Mouse (Mus musculus): ENCODE data around the gene Cadm1. TPM values are rescaled to one million over a fixed set of nuclear protein-coding genes. Genes with fewer than 3 reads are reported as not detected.

The Cadm1 gene
- polyA plus RNA-seq, 1 experiment from 2014 or later, result 206 TPM

DNA sequence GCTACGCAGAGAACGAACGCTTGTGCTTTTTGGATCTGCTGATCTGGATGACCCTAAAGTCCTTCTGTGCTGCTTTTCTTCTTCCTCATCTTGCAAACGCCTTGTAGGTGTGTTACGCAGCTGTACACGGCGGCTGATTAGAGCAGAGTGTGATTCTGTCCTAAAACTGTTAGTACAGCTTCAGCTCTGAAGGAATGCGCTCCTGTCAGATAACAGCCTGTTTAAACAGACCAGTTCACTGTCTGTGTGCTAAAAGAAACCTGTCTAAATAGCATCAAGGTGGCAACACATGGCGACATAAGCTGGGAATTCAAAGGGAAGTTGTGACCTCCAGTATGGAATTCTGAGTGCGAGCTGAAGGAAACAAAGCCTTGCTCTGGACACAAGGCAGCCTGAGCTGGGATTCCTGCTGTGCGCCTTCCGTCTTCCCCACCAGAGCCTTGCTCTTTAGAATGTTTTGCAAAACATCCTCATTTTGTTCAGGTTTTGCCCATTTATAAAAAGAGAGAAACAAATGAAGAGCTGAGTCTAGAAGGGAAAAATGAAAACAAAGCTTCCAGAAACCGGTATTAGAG is 273.6 kb downstream of the Cadm1 start:
- 26% methylated on average over 13 of the region's 13 CpGs for WGBS
- H3K9me3 ChIP-seq (replicated peaks; ENCODE audit: control insufficient read depth, low read length), result no peaks in the 10 kb centered on the region
- DNase-seq (ENCODE audit: low spot score), result peak; percentile 17

DNA sequence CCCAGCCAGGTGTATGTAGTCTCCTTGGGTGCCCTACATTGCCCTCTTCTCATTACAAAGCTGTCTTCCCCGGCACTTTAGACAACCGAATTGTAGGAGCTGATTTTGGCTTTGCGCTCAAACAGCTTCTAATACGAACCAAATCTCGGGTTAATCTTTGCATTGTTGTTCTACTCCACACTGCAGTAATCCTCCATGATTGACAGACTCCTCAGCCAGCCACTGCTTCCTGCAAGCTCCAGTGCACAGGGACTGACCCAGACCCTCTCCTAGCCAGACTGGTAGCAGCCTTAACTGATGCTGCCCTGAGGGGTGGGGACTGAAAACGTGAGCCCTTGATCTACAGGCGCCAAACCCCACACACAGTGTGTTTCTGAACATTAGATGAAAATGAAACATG is 275.7 kb downstream of the Cadm1 start:
- WGBS, result 17% methylated on average over 7 of the region's 7 CpGs
- Histone ChIP-seq H3K27ac (ENCODE audit: low read depth, low read length) (no peak overlapping the region), H3K4me2 (ENCODE audit: low read length) (no peak overlapping the region), H3K9ac (ENCODE audit: low read length) (no peak overlapping the region), H3K4me3 (ENCODE audit: low read depth, low read length) (no peak overlapping the region), H3K9me3 (replicated peaks; ENCODE audit: control insufficient read depth, low read length) (no peaks in the 10 kb centered on the region), H3K36me3 (ENCODE audit: control insufficient read depth, insufficient read depth, low read length) (no peaks in the 10 kb centered on the region), H3K27me3 (replicated peaks; ENCODE audit: control insufficient read depth, insufficient read depth, low read length) (0 out of 2 replicates have a peak, but pooled peaks cover 2% of the 10 kb centered on the region), H3K4me1 (ENCODE audit: control insufficient read depth, insufficient read depth, low read length) (peaks cover 6% of the 10 kb centered on the region; the same call in 1 of the 2 replicates)
- DNase-seq (ENCODE audit: low spot score), result no peak
- ATAC-seq, result no peak

More for the DNA sequence above, 273.6 kb downstream of the Cadm1 start:
- no peak overlapping the region for H3K27ac ChIP-seq (ENCODE audit: low read depth, low read length)
- no peak overlapping the region for H3K9ac ChIP-seq (ENCODE audit: low read length)
- H3K27me3 ChIP-seq (replicated peaks; ENCODE audit: control insufficient read depth, insufficient read depth, low read length), result 0 out of 2 replicates have a peak, but pooled peaks cover 2% of the 10 kb centered on the region
- peaks cover 6% of the 10 kb centered on the region; the same call in 1 of the 2 replicates for H3K4me1 ChIP-seq (ENCODE audit: control insufficient read depth, insufficient read depth, low read length)
- no peak overlapping the region for H3K4me2 ChIP-seq (ENCODE audit: low read length)
- no peak for ATAC-seq
- peaks cover 15% of the 10 kb centered on the region for H3K36me3 ChIP-seq (ENCODE audit: control insufficient read depth, insufficient read depth, low read length)
- H3K4me3 ChIP-seq (ENCODE audit: low read depth, low read length), result no peak overlapping the region

DNA sequence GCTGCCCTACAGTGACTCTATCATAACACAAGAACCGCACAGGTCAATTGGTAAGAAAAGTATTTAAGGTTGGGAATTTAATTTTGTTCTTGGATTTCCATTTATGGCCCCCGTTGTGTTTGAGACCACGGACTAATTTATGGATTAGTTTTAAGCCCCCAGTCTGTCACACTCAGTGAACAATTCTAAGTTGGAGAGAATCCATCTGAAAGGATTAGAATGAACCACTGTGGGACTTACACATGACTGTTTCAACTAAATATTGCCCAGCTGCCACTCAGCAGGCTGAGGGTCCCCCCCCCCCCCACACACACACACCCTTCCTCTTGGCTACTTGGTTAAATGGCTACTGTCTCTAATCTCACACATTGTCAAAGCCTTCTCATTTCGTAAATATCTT is 295.7 kb downstream of the Cadm1 start:
- Histone ChIP-seq H3K27me3 (replicated peaks; ENCODE audit: control insufficient read depth, insufficient read depth, low read length) (no peaks in the 10 kb centered on the region), H3K36me3 (ENCODE audit: control insufficient read depth, insufficient read depth, low read length) (0 out of 2 replicates have a peak, but pooled peaks cover 1% of the 10 kb centered on the region), H3K9me3 (replicated peaks; ENCODE audit: control insufficient read depth, low read length) (no peaks in the 10 kb centered on the region), H3K4me2 (ENCODE audit: low read length) (no peak overlapping the region), H3K9ac (ENCODE audit: low read length) (no peak overlapping the region), H3K4me1 (ENCODE audit: control insufficient read depth, insufficient read depth, low read length) (peaks cover 15% of the 10 kb centered on the region; the same call in 1 of the 2 replicates), H3K27ac (ENCODE audit: low read depth, low read length) (no peak overlapping the region), H3K4me3 (ENCODE audit: low read depth, low read length) (no peak overlapping the region)
- ATAC-seq, result no peak
- 45% methylated on average over 4 of the region's 4 CpGs for WGBS
- DNase-seq (ENCODE audit: low spot score), result peak; percentile 55

DNA sequence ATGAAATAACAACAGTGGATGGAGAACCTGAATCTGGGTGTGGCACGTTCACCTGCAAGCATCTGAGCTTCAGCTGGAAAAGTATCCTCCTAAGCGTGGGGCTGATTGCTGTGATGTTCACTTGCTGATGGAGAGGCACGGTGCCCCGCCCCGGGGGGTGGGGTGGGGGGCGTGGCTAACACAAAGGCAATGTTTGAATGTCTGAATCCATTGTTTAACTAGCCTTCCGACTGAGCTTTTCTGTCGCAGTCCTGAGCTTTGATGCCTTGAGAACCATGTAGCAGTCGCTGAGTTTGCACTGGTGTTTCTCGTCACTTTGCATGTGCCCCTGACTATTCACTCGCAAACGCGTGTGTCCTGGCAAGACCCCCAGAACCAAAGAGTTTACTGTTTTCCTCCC is 298.8 kb downstream of the Cadm1 start:
- ATAC-seq, result peak; percentile 63; the same call in 1 of the 2 replicates
- H3K4me2 ChIP-seq (ENCODE audit: low read length), result peak overlapping the region; percentile 43
- H3K9me3 ChIP-seq (replicated peaks; ENCODE audit: control insufficient read depth, low read length), result no peaks in the 10 kb centered on the region
- WGBS, result 4% methylated on average over 13 of the region's 13 CpGs
- H3K4me1 ChIP-seq (ENCODE audit: control insufficient read depth, insufficient read depth, low read length), result peaks cover 15% of the 10 kb centered on the region; the same call in 1 of the 2 replicates
- no peaks in the 10 kb centered on the region for H3K36me3 ChIP-seq (ENCODE audit: control insufficient read depth, insufficient read depth, low read length)
- peak overlapping the region; percentile 37 for H3K9ac ChIP-seq (ENCODE audit: low read length)
- H3K4me3 ChIP-seq (ENCODE audit: low read depth, low read length), result 0 out of 2 replicates have a peak overlapping the region, but pooled peaks have one; percentile 5
- peak; percentile 64 for DNase-seq (ENCODE audit: low spot score)
- H3K27me3 ChIP-seq (replicated peaks; ENCODE audit: control insufficient read depth, insufficient read depth, low read length), result no peaks in the 10 kb centered on the region
- H3K27ac ChIP-seq (ENCODE audit: low read depth, low read length), result no peak overlapping the region; the same call in 1 of the 2 replicates

DNA sequence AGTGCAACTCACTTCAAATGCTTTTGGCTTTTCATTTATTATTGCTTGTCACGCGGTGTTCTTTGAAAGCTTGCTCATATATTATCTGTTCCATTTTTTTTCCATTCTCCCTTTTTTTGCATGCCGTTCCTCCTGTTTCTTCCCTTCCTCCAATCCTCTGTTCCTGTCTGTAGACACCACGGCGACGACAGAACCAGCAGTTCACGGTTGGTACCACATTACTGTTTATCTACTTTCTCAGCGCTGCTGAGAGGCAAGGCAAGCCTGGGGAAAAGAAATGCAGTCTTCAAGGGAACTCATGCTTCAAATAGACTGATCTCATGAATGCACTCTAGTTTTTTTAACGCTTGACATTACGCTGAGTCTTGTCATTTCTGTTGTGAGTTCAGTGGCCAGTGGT is 299.2 kb downstream of the Cadm1 start:
- H3K9me3 ChIP-seq (replicated peaks; ENCODE audit: control insufficient read depth, low read length), result no peaks in the 10 kb centered on the region
- H3K36me3 ChIP-seq (ENCODE audit: control insufficient read depth, insufficient read depth, low read length), result no peaks in the 10 kb centered on the region
- H3K9ac ChIP-seq (ENCODE audit: low read length), result peak overlapping the region; percentile 37
- H3K27me3 ChIP-seq (replicated peaks; ENCODE audit: control insufficient read depth, insufficient read depth, low read length), result no peaks in the 10 kb centered on the region
- ATAC-seq (no peak), DNase-seq (ENCODE audit: low spot score) (no peak)
- 51% methylated on average over 10 of the region's 10 CpGs for WGBS
- 0 out of 2 replicates have a peak overlapping the region, but pooled peaks have one; percentile 5 for H3K4me3 ChIP-seq (ENCODE audit: low read depth, low read length)
- peak overlapping the region; percentile 43 for H3K4me2 ChIP-seq (ENCODE audit: low read length)
- no peak overlapping the region; the same call in 1 of the 2 replicates for H3K27ac ChIP-seq (ENCODE audit: low read depth, low read length)
- H3K4me1 ChIP-seq (ENCODE audit: control insufficient read depth, insufficient read depth, low read length), result peaks cover 15% of the 10 kb centered on the region; the same call in 1 of the 2 replicates

DNA sequence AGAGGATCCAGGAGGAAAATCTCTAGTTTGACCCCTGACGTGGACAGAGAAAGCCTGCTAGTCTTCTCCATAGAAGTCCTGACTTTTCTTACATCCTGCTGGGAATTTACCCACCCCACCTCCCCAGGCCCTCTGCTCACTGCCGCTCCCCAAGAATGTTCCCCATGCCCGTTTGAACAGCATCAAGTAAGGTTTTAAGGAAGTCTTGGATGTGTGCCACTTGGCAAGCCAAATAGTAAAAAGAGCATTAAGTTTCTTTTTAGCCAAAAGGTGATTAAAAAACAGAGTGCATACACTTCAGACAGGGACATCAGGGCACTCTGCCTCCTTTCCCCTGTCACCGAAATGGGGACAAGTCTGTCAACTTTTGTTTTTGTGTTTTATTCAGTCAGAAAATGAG is 299.9 kb downstream of the Cadm1 start:
- no peaks in the 10 kb centered on the region for H3K27me3 ChIP-seq (replicated peaks; ENCODE audit: control insufficient read depth, insufficient read depth, low read length)
- peaks cover 15% of the 10 kb centered on the region; the same call in 1 of the 2 replicates for H3K4me1 ChIP-seq (ENCODE audit: control insufficient read depth, insufficient read depth, low read length)
- no peaks in the 10 kb centered on the region for H3K9me3 ChIP-seq (replicated peaks; ENCODE audit: control insufficient read depth, low read length)
- H3K36me3 ChIP-seq (ENCODE audit: control insufficient read depth, insufficient read depth, low read length), result no peaks in the 10 kb centered on the region
- DNase-seq (ENCODE audit: low spot score) (no peak), ATAC-seq (no peak)
- H3K4me3 ChIP-seq (ENCODE audit: low read depth, low read length), result no peak overlapping the region
- 30% methylated on average over 4 of the region's 4 CpGs for WGBS
- no peak overlapping the region for H3K9ac ChIP-seq (ENCODE audit: low read length)
- no peak overlapping the region for H3K4me2 ChIP-seq (ENCODE audit: low read length)
- no peak overlapping the region for H3K27ac ChIP-seq (ENCODE audit: low read depth, low read length)

DNA sequence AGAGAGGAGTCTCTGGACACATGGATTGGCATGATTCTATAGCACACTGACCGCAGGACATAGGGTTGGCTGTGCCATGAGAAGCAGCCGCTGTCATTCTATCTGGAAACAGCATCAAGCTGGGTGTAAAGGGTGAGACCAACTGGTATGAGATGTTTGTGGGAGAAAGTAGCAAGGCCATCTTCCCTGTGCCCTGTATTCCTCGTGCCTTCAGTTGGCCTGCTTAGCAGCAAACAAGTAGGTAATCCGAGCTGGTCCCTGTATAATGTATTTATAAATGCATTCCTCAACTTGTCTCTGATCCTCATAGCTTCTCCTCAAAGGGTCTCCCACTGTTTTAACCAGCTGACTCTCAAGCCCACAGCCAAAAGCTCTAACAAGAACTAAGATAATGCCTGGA is 301.4 kb downstream of the Cadm1 start:
- no peak overlapping the region for H3K4me2 ChIP-seq (ENCODE audit: low read length)
- no peaks in the 10 kb centered on the region for H3K27me3 ChIP-seq (replicated peaks; ENCODE audit: control insufficient read depth, insufficient read depth, low read length)
- H3K4me1 ChIP-seq (ENCODE audit: control insufficient read depth, insufficient read depth, low read length), result peaks cover 15% of the 10 kb centered on the region; the same call in 1 of the 2 replicates
- 72% methylated on average over 4 of the region's 4 CpGs for WGBS
- no peak overlapping the region for H3K4me3 ChIP-seq (ENCODE audit: low read depth, low read length)
- no peaks in the 10 kb centered on the region for H3K36me3 ChIP-seq (ENCODE audit: control insufficient read depth, insufficient read depth, low read length)
- ATAC-seq (no peak), DNase-seq (ENCODE audit: low spot score) (no peak)
- H3K9ac ChIP-seq (ENCODE audit: low read length), result no peak overlapping the region
- no peak overlapping the region for H3K27ac ChIP-seq (ENCODE audit: low read depth, low read length)
- no peaks in the 10 kb centered on the region for H3K9me3 ChIP-seq (replicated peaks; ENCODE audit: control insufficient read depth, low read length)

DNA sequence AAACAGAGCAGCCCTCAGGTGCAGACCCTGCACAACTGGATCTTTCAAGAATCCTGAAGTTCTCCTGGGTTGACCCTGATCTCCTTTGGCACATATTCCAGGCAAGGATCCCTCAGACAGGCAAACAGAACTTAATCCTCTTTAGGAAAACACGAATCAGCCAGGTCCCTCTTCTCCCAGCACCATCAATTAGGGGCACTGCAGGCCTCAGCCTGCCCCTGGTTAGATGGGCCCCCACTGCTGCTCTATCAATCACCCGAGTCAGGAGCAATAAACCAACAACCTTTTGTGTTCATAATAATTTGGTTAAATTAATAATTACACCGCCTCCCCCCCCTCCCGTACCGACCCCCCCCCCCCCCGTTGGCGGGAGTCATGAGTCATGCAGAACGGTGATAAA is 308.2 kb downstream of the Cadm1 start:
- ATAC-seq (no peak), DNase-seq (ENCODE audit: low spot score) (no peak)
- Histone ChIP-seq H3K4me3 (ENCODE audit: low read depth, low read length) (no peak overlapping the region), H3K9me3 (replicated peaks; ENCODE audit: control insufficient read depth, low read length) (no peaks in the 10 kb centered on the region), H3K27ac (ENCODE audit: low read depth, low read length) (no peak overlapping the region), H3K36me3 (ENCODE audit: control insufficient read depth, insufficient read depth, low read length) (no peaks in the 10 kb centered on the region), H3K9ac (ENCODE audit: low read length) (no peak overlapping the region), H3K27me3 (replicated peaks; ENCODE audit: control insufficient read depth, insufficient read depth, low read length) (no peaks in the 10 kb centered on the region), H3K4me2 (ENCODE audit: low read length) (no peak overlapping the region), H3K4me1 (ENCODE audit: control insufficient read depth, insufficient read depth, low read length) (peaks cover 17% of the 10 kb centered on the region)
- WGBS, result 8% methylated on average over 8 of the region's 8 CpGs

DNA sequence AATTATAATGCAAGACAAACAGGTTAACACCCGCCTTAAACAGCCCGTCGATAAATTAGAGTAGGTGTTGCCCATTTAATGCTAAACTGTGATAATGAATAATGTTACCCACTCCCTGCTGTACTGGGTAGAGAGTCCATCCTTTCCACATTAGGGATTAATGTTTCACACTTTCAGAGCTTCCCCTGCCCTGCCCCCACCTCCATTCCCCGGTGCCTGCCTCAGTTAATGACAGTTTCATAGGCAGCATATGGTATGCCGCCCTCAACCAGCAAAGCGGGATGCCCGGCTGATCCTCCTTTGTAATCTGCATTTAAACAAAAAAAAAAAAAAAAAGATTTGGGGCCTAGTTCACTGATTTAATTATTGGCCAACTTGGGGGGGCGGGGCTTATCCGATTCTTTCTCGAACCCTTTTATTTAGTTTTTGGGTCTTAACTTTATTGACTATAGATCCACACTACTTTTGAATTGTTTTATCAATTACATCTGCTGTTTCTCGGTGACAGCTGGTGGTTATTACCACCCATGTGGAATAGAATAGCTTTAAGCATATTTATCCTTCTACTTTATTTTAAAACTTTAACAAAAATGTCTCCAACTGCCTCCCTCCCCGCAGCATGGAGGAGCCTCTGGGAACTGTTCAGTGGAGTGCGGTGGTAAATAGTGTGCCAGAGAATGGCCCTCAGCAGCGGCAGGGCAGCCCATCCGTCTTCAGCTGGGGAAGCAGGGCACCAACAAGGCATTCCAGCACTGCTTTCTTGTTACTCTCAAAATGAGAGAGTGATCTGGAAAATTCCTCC is 309.1 kb downstream of the Cadm1 start:
- H3K4me2 ChIP-seq (ENCODE audit: low read length), result no peak overlapping the region
- H3K4me3 ChIP-seq (ENCODE audit: low read depth, low read length), result no peak overlapping the region
- ATAC-seq (peak; percentile 71), DNase-seq (ENCODE audit: low spot score) (peak; percentile 71)
- no peak overlapping the region for H3K27ac ChIP-seq (ENCODE audit: low read depth, low read length)
- WGBS, result 10% methylated on average over 15 of the region's 15 CpGs
- H3K4me1 ChIP-seq (ENCODE audit: control insufficient read depth, insufficient read depth, low read length), result peaks cover 17% of the 10 kb centered on the region
- no peaks in the 10 kb centered on the region for H3K27me3 ChIP-seq (replicated peaks; ENCODE audit: control insufficient read depth, insufficient read depth, low read length)
- no peaks in the 10 kb centered on the region for H3K9me3 ChIP-seq (replicated peaks; ENCODE audit: control insufficient read depth, low read length)
- no peak overlapping the region for H3K9ac ChIP-seq (ENCODE audit: low read length)
- H3K36me3 ChIP-seq (ENCODE audit: control insufficient read depth, insufficient read depth, low read length), result no peaks in the 10 kb centered on the region
